Mouse (Mus musculus) inflammation-experienced regulatory T-cells, adult 6 months (primary cell): ENCODE measurements around the gene Idi1. TPM values are rescaled to one million over a fixed set of nuclear protein-coding genes. Genes with fewer than 3 reads are reported as not detected.
"Not testable (repeated sequence)": the region's sequence is repeated elsewhere in the genome, so short reads cannot be mapped to it uniquely, and the experiment has no call there.

Experiments
- ATAC-seq: one replicate; pipeline ENCODE4 v1.8.0; 2017
- polyA plus RNA-seq, 3 experiments: library from polyadenylated mRNA; unstranded; fragments of 100-300 nt; shearing (Covaris generic); gene quantifications; one replicate each; pipeline ENCODE4 v1.2.1; 2017

Gene Idi1
- polyA plus RNA-seq, 3 experiments from 2014 or later, result 23.3 to 55.0 (median 32.2) TPM

- not testable (repeated sequence) for ATAC-seq
These were observed 20.7 kb downstream of the Idi1 start for GRCm38 (mm10) chr13:8905986-8906385.

- ATAC-seq, result not testable (repeated sequence)
These were observed 28.6 kb downstream of the Idi1 start for GRCm38 (mm10) chr13:8913890-8914289.

DNA sequence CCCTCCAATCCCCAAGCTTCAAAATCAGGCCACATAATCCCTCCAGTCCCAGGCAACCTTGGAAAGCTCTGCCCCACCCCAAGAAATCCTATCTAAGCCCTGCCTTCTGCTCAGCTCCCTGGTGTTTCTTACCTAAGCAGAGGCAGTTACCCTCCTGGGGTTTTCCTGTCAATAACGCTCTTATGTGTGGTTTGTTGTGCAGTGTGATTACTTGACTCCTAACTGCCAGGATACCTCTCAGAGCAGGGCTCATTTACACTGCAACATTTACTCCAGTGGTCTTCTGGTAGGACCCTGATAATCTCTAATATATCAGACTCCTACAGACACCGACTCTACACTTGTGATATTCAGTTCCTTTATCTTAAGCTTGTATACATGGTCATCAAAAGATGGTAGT lies 48.2 kb downstream of the Idi1 start:
- ATAC-seq, result no peak

GRCm38 (mm10) chr13:8937611-8938140 lies 52.4 kb downstream of the Idi1 start:
- not testable (repeated sequence) for ATAC-seq

- not testable (repeated sequence) for ATAC-seq
These were observed 55.8 kb downstream of the Idi1 start for GRCm38 (mm10) chr13:8941110-8941509.

DNA sequence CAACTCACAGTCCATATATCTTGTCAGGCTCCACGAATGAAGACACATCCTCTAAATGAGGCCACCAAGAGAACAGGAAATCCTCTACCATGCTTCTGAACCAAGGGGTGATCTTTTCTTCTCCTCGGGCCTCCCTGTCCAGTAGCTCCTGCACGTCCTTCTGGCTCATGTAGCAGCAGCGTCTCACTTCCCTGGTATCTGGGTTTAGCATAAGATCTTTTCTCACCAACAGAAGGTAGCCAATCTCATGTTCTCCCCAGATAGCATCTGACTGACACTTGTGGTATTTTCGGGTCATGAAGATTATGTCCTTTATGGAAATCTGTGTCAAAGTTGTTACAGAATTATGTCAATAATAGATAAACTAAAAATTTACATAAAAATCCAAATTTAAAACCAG lies 56.4 kb downstream of the Idi1 start:
- ATAC-seq, result not testable (repeated sequence)

Other genes with a start within 250 kb of the Idi1 start
- 10 to 100 TPM; 40.5 to 53.5 (median 41.2) TPM for gene Wdr37, start 13.6 kb upstream of the Idi1 start, polyA plus RNA-seq
- not detected for gene Gm9745, start 62.7 kb downstream of the Idi1 start, polyA plus RNA-seq
- not detected for gene Idi2, start 67.4 kb downstream of the Idi1 start, polyA plus RNA-seq
- gene Gtpbp4, start 110.6 kb downstream of the Idi1 start, polyA plus RNA-seq, result 10 to 100 TPM; 62.9 to 90.5 (median 81.1) TPM
- 10 to 100 TPM; 33.8 to 37.2 (median 35.0) TPM for gene Larp4b, start 208.4 kb downstream of the Idi1 start, polyA plus RNA-seq